Mouse (Mus musculus): ENCODE results near the gene Cd320. TPM values are rescaled to one million over a fixed set of nuclear protein-coding genes. Genes with fewer than 3 reads are reported as not detected.

Cd320 gene
- total and polyA plus RNA-seq, 3 experiments = 45.6 to 48.5 TPM; not detected in 1

GRCm38 (mm10) chr17:33812990-33813389, 29.9 kb upstream of the Cd320 start:
- DNase-seq (ENCODE audit: low read depth, low spot score) = no peak

GRCm38 (mm10) chr17:33815399-33815798, 27.5 kb upstream of the Cd320 start:
- H3K27me3 ChIP-seq (ENCODE audit: control insufficient read depth in 1 of 2, insufficient read depth in 2 of 2, low read length in 2 of 2) = no peaks in the 10 kb centered on the region
- peaks cover 3 to 14% of the 10 kb centered on the region in 2 experiments; a peak in 3 of 4 replicates for H3K4me1 ChIP-seq (ENCODE audit: control insufficient read depth in 1 of 2, insufficient read depth in 2 of 2, low read length in 2 of 2)
- TF ChIP-seq POLR2A (IDR thresholded peaks at IDR 0.05; ENCODE audit: control insufficient read depth in 1 of 2, insufficient read depth in 1 of 2, low read depth in 1 of 2, low read length in 2 of 2, poor library complexity in 1 of 2) = no peak
- no peak for TF ChIP-seq CHD2 (IDR thresholded peaks at IDR 0.05; ENCODE audit: low read length)
- no peak for TF ChIP-seq POLR2AphosphoS2 (IDR thresholded peaks at IDR 0.05; ENCODE audit: low read length)
- no peak for TF ChIP-seq ETS1 (IDR thresholded peaks at IDR 0.05; ENCODE audit: low read depth, low read length)
- no peak for TF ChIP-seq TBP (IDR thresholded peaks at IDR 0.05; ENCODE audit: low read depth, low read length)
- no peak overlapping the region for H3K9ac ChIP-seq (ENCODE audit: control insufficient read depth, low read depth, low read length, poor library complexity, severe bottlenecking)
- no peaks in the 10 kb centered on the region for H3K9me3 ChIP-seq (replicated peaks; ENCODE audit: insufficient read depth, low read length)
- no peak for DNase-seq (ENCODE audit: low read depth, low spot score)
- no peak overlapping the region for H3K4me3 ChIP-seq (ENCODE audit: control insufficient read depth in 1 of 2, insufficient read depth in 1 of 2, low read depth in 2 of 2, low read length in 2 of 2)
- no peak overlapping the region for H3K27ac ChIP-seq (ENCODE audit: control insufficient read depth, low read depth, low read length)
- H3K79me2 ChIP-seq (ENCODE audit: control insufficient read depth, insufficient read depth, low read length, poor library complexity) = peaks cover 3% of the 10 kb centered on the region; the same call in 1 of the 2 replicates
- H3K36me3 ChIP-seq (ENCODE audit: control insufficient read depth in 1 of 2, insufficient read depth in 2 of 2, low read length in 2 of 2) = peaks cover 0 to 4% of the 10 kb centered on the region in 2 experiments; a peak in 1 of 4 replicates

More at GRCm38 (mm10) chr17:33812990-33813389, 29.9 kb upstream of the Cd320 start:
- Histone ChIP-seq H3K9me3 (replicated peaks; ENCODE audit: insufficient read depth, low read length) (no peaks in the 10 kb centered on the region), H3K79me2 (ENCODE audit: control insufficient read depth, insufficient read depth, low read length, poor library complexity) (peaks cover 3% of the 10 kb centered on the region; the same call in 1 of the 2 replicates), H3K36me3 (ENCODE audit: control insufficient read depth in 1 of 2, insufficient read depth in 2 of 2, low read length in 2 of 2) (peaks cover 0 to 8% of the 10 kb centered on the region in 2 experiments; a peak in 1 of 4 replicates), H3K27me3 (ENCODE audit: control insufficient read depth in 1 of 2, insufficient read depth in 2 of 2, low read length in 2 of 2) (no peaks in the 10 kb centered on the region), H3K4me3 (ENCODE audit: control insufficient read depth in 1 of 2, insufficient read depth in 1 of 2, low read depth in 2 of 2, low read length in 2 of 2) (no peak overlapping the region), H3K9ac (ENCODE audit: control insufficient read depth, low read depth, low read length, poor library complexity, severe bottlenecking) (no peak overlapping the region), H3K4me1 (ENCODE audit: control insufficient read depth in 1 of 2, insufficient read depth in 2 of 2, low read length in 2 of 2) (peaks cover 5 to 14% of the 10 kb centered on the region in 2 experiments), H3K27ac (ENCODE audit: control insufficient read depth, low read depth, low read length) (no peak overlapping the region)
- TF ChIP-seq ETS1 (IDR thresholded peaks at IDR 0.05; ENCODE audit: low read depth, low read length) = no peak
- no peak for TF ChIP-seq MXI1 (IDR thresholded peaks at IDR 0.05; ENCODE audit: low read depth, low read length)
- no peak for TF ChIP-seq USF1 (IDR thresholded peaks at IDR 0.05; ENCODE audit: low read depth, low read length)
- no peak for TF ChIP-seq MAX (IDR thresholded peaks at IDR 0.05; ENCODE audit: low read length)
- TF ChIP-seq TAL1 (IDR thresholded peaks at IDR 0.05; ENCODE audit: low read length) = no peak
- TF ChIP-seq RCOR1 (IDR thresholded peaks at IDR 0.05; ENCODE audit: low read depth, low read length) = no peak
- TF ChIP-seq KAT2A (conservative IDR thresholded peaks at IDR 0.05; ENCODE audit: low read depth, low read length) = no peak
- no peak for TF ChIP-seq RAD21 (IDR thresholded peaks at IDR 0.05; ENCODE audit: low read depth, low read length)
- TF ChIP-seq UBTF (IDR thresholded peaks at IDR 0.05; ENCODE audit: borderline replicate concordance, insufficient read depth, low read depth, low read length) = no peak
- TF ChIP-seq CHD2 (IDR thresholded peaks at IDR 0.05; ENCODE audit: low read length) = no peak
- no peak for TF ChIP-seq TCF12 (IDR thresholded peaks at IDR 0.05; ENCODE audit: low read depth, low read length)
- no peak for TF ChIP-seq BHLHE40 (IDR thresholded peaks at IDR 0.05; ENCODE audit: borderline replicate concordance, low read depth, low read length)
- TF ChIP-seq MAFK (IDR thresholded peaks at IDR 0.05; ENCODE audit: borderline replicate concordance, low read depth, low read length) = no peak
- no peak for TF ChIP-seq ZC3H11A (IDR thresholded peaks at IDR 0.05; ENCODE audit: low read depth, low read length)
- TF ChIP-seq POLR2A (IDR thresholded peaks at IDR 0.05; ENCODE audit: control insufficient read depth in 1 of 2, insufficient read depth in 1 of 2, low read depth in 1 of 2, low read length in 2 of 2, poor library complexity in 1 of 2) = no peak
- TF ChIP-seq MYC (IDR thresholded peaks at IDR 0.05; ENCODE audit: low read depth, low read length) = no peak

Data from MEL (cell line).